Mouse (Mus musculus): ENCODE data around the gene Herc1.
A peak's percentile ranks its signal among the peaks of the same experiment; 100 is the strongest.
"Not testable (repeated sequence)": the region's sequence is repeated elsewhere in the genome, so short reads cannot be mapped to it uniquely, and the experiment has no call there.

Gene Herc1

DNA sequence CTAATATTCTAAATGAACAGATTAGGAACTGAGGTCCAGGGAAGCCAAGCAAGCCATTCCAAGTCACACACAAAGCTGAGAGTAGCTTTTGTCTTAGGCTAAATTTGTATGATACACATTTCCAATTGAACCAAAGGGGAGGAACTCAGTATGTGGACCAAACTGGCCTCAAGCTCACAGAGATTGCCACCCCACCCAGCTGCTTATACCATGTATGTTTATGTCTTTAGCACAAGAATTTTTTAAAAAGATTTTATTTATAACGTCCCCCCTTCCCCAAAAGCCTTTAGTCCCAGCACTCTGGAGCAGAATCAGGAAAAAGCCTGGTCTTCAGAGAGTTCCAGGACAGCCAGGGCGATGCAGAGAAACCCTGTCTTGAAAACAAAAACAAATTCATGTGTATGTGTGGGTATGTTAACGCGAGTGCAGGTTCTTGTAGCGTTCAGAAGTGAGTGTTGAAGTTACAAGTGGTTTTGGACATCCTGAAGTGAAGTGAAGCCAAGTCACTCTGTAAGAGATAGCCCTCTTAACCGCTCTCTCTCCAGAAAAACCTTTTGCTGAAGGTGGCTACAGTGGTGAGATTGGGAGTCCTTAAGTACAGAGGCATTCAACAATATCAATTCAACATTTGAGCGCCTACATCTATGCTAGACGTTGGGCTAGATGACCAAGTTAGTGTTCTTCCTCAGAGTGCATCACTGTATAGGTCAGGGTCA is 948 bp upstream of the Herc1 start:
- DNase-seq, result no peak

DNA sequence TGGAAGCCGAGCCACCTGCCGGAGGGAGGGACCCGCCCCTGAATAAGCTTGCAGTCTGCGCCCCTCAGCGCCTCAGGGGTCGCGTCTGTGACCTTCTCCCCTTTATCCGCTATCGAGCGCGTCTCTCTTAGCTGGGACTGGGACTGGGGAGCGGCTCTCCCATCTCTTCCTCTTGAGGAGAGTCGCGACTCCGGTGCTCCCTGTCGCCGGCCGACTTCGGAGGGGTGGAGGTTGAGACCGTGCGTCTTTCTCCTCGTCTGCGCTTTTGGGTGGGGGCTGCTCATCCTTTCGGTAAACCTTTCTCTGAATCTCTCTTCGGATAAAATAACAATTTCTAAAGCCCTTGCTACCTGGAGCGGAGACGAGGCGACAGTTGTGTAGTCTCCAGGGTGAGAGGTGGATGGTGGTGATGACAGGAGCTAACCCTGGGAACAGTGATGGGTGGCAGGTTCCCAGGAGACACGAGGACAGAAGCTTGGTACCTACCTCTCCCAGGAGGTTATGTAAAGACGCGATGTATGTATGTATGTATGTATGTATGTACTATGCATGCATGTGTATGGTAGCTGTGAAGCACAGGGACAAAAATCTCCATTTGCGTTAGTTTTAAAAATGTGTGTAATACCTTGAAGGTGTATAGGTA is 659 bp downstream of the Herc1 start:
- DNase-seq, result peak; percentile 28

- no peak for DNase-seq
Observed at GRCm38 (mm10) chr9:66352704-66353103, 2.5 kb downstream of the Herc1 start.

DNA sequence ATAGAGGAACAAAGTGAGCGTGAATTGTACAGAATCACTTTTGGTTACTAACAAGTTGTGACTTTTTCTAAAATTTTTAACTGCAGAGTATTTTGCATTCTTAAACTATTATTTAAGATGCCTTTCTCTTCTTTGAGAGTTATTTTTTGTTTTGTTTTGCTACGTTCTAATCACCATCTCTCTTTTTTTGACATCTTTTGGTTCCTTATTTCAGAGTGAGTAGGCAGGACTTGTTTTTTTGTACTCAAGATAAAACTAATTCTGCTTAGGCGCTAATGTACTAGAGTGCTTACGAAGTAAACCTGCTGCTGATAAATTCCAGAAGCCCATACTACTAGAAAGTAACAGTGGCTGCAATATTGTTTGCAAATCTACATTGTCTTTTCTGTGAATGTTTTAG is 8.9 kb downstream of the Herc1 start:
- no peak for DNase-seq

- DNase-seq, result no peak
Observed at GRCm38 (mm10) chr9:66360143-66360690, 10.0 kb downstream of the Herc1 start.

- no peak for DNase-seq
Observed at GRCm38 (mm10) chr9:66368890-66369433, 18.7 kb downstream of the Herc1 start.

GRCm38 (mm10) chr9:66370334-66370733 is 20.1 kb downstream of the Herc1 start:
- DNase-seq, result no peak

DNA sequence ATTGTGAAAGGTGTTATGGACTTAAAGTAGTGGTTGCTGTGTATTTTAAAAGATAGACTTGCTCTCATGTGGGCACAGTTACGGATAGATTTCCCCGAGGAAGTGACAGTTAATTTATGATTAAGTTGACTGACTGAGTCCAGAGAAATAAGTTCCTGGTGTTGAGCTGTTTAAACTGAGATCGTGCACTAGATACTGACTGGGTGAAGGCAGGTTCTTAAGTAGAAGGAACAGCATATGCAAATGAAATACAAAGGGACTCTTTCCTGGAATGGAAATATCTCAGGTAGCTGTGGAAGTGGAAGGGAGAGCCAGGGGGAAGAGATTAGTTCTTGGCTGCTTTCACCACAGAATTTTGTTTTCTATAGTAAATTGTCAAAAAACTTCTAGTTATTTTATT is 20.6 kb downstream of the Herc1 start:
- DNase-seq, result no peak

DNA sequence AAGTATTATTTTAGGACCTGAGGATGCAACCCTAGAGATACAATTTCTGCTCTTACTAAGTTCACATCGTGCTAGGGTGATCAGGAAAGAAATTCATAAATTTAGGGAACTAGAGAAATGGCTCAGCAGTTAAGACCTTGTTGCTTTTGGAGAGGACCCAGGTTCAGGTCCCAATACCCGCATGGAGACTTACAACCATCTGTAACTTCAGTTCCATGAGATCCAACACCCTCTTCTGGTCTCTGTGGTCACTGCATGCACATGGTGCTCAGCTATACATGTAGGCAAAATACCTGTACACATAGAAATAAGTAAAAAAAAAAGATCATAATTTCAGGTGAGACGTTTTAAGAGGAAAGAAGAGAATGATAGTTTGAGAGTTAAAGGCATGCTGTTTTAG is 23.2 kb downstream of the Herc1 start:
- no peak for DNase-seq

DNA sequence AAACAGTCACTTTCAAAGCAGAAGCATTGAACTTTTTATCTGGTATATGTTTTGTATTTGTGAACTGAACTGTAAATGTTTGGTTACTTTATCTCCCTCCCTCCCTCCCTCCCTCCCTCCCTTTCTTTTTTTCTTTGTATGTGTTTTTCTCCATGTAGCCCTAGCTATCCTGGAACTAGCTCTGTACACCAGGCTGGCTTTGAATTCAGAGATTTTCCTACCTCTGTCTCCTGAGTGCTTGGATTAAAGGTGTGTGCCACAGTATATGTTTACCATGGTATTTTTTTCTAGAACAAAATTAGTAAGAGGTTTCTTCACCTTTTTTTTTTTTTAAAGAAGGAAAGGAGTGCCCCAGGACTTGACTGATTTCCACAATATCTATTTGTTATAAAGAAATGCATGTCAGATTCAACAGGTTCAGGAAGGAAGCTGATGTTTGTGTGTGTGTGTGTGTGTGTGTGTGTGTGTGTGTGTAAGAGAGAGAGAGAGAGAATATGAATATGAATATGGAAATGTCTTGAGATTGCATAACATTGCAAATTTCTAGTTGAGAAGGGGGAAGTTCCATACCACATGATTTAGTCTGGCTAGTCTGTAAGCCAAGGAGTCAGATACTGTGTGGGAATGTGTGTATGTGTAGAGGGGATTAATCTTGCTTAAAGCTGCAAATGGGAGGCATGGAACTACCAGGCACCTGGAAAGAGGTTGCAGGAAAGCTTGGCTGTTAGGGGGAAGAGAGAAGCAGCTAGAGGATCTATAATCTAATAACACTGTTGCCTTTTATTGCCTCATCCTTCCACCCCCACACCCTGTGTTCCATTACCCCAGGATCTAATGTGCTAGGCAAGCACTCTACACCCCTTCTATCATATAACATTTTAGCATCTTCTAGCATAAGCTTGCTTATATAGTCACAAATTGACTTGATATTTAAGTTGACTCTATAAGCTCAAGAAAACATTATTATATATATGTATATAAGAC is 24.5 kb downstream of the Herc1 start:
- no peak for DNase-seq

DNA sequence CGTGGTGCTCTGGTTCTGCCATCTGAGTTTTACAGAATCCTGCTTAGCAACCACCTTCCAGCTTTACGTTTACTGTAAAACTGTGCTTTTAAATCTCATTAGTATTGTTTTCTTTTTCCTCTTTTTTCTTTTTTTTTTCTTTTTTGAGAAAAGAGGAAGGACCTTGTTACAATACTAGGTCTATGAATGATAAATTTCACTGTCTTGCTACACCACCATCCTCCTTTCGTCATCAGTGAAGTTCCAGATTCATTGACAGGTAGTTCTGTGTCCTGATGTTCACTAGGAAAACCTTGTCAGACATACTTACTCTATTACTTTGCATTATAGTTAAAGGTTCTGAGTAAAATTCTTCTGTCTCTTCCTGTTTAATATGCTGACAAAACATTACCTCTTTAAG is 33.2 kb downstream of the Herc1 start:
- DNase-seq, result no peak

DNA sequence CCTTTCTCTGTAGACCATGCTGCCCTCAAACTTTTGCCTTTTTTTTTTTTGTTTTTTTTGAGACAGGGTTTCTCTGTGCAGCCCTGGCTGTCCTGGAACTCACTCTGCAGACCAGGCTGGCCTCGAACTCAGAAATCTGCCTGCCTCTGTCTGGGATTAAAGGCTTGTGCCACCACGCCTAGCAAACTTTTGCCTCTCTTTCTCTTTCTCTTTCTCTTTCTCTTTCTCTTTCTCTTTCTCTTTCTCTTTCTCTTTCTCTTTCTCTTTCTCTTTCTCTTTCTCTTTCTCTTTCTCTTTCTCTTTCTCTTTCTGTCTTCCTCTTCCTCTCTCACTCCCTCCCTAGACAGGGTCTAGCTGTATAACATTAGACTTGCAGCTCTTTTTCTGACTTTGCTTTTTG is 40.1 kb downstream of the Herc1 start:
- DNase-seq, result not testable (repeated sequence)

DNA sequence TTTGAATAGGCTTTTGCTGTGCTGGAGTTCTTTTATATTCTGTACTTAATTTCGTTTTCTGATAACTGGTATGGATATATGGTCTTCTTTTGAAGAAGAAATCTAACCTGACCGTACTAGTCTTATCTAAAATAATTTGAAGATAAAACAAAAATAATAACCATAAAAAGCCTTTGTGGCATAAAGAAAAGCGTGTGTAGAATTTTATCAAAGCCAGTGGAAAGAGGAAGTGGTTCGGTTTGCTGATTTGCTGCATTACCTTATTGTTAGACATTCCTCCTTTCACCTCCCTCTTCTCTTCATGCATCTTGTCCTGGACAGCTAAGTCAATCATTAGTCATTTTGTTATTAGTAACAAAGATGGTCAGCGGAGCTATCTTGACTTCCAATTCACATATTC is 43.1 kb downstream of the Herc1 start:
- DNase-seq, result no peak

GRCm38 (mm10) chr9:66423492-66423891 is 73.2 kb downstream of the Herc1 start:
- DNase-seq, result no peak

DNA sequence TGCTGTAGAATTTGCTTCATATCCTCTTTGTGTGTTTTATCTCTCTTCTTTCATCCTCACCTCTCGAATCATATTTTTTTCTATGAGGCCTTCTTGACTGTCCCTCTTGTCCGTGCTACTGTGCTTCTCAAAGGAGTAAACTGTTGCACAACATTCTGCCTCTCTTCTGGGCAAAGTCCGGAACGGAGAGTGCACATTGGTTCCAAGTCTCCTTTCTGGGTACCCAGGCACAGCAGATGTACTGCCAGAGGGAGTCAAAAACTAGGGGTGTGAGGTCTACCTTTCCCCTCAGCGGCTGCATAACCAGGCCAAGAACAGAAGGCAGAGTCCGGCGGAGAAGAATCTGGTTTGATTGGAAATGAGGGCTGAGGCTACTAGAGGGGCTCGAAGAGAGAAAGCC is 89.8 kb downstream of the Herc1 start:
- DNase-seq, result no peak

GRCm38 (mm10) chr9:66448253-66448652 is 98.0 kb downstream of the Herc1 start:
- no peak for DNase-seq

GRCm38 (mm10) chr9:66465087-66465486 is 114.8 kb downstream of the Herc1 start:
- peak; percentile 11 for DNase-seq

GRCm38 (mm10) chr9:66477785-66478184 is 127.5 kb downstream of the Herc1 start:
- DNase-seq, result no peak

- DNase-seq, result no peak
Observed at GRCm38 (mm10) chr9:66483429-66483828, 133.2 kb downstream of the Herc1 start.

DNA sequence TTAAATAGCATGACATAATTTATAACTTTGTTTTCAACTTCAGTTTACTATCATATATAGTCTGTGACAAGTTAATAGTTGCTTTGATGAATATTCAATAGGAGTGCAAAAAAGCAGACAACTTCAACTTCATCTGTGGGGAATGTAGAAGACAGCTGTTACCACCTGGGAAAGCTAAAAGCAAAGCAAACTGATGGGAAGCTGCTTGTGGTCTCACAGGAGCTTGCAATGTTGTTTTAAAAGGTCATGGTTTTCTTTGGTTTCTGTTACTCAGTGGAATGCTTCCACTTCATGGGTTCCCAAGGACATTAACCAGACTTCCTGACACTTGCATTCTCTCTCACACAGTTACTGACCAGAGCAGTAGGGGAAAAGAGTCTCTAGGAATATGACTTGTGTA is 138.5 kb downstream of the Herc1 start:
- no peak for DNase-seq

GRCm38 (mm10) chr9:66492361-66492760 is 142.1 kb downstream of the Herc1 start:
- DNase-seq, result no peak

- no peak for DNase-seq
Observed at GRCm38 (mm10) chr9:66493992-66494391, 143.7 kb downstream of the Herc1 start.

DNA sequence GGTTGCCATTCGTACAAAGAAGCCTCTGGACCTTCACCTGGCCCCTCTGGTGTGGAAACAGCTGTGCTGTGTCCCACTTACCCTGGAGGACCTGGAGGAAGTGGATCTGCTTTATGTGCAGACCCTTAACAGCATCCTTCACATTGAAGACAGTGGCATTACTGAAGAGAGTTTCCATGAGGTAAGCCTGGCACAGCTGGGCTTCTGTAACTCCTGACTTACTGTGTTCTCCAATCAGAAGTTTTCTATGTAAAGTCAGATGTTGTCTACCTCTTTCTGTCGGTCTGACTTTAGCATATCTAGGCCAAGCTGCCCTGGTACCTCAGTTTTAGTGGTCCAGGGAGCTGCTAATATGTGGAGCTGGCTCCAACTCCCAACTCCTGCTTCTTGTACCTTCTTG is 151.0 kb downstream of the Herc1 start:
- no peak for DNase-seq

Data from cerebellum, adult 11 months (tissue).